Mouse (Mus musculus): Measurements from ENCODE around the gene Srrd.

GRCm38 (mm10) chr5:112382641-112383330 is 39.9 kb upstream of the Srrd start:
- TF ChIP-seq GATA1 (IDR thresholded peaks at IDR 0.05; ENCODE audit: borderline replicate concordance, low read length) (no peak), FLI1 (IDR thresholded peaks at IDR 0.05; ENCODE audit: low read length) (no peak)

Data from megakaryocyte, embryonic 14.5 days (primary cell).